Mouse (Mus musculus) heart, adult 18-20 months (tissue): ENCODE results near the gene Hsf3. TPM values are rescaled to one million over a fixed set of nuclear protein-coding genes. Genes with fewer than 3 reads are reported as not detected.
"Not testable (repeated sequence)": the region's sequence is repeated elsewhere in the genome, so short reads cannot be mapped to it uniquely, and the experiment has no call there.

ENCODE experiments used
- DNase-seq, 2 experiments: peaks; one replicate each; pipeline ENCODE4 v3.0.0; 2021 to 2022; ENCODE audit warnings: mixed read lengths in 1 of 2
- long read RNA-seq, 2 experiments: library from polyadenylated mRNA; stranded (forward); transcript quantifications; one replicate each; pipeline ENCODE4 v2.0.0; 2021
- total RNA-seq, 2 experiments: library from RNA; stranded (reverse); gene quantifications; 2 replicates each; pipeline ENCODE4 v1.2.3; 2021

The Hsf3 gene
- total RNA-seq, result not detected
- long read RNA-seq, experiment 1, result 0 reads
- long read RNA-seq, experiment 2, result 0 reads

DNA sequence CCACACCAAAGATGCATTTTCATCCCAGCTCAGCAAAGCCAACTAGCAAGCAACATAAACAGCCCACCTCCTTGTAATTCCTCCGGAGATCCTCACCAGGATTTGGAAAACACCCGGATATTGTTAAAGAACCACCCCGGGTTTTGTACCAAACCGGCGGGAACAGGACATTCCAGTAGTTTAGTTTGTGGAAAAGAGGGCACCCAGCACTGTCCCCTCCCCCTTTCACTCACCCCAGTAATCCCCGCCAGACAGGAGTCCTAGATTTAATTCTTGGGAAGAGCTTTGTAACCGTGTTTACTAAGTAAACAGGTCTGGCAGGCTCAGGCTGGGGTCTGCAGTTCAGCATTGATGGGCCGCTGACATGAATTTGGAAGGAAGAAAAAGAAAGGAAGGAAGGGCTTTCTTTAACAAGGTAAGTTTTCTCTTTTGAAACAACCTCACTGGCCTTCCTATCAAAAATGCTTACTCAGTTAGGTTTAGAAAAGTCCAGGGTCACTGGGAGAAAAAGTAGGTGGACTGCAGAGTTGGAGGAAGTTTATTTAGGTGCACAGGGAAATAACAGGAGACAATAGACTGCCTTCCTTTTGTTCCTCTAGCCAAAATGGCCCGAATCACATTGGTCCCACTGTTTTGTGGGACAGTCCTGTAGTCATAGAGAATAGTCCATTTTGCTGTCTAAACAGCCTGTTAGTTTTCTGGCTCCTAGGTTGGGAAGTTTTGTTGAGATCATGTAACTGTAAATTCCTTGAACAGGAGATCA lies at the start of gene Hsf3:
Gene Hsf3, minus strand, starts transcription at position 94 of the 763 bp plus-strand sequence.
- DNase-seq, result peak; percentile 1 to 15

DNA sequence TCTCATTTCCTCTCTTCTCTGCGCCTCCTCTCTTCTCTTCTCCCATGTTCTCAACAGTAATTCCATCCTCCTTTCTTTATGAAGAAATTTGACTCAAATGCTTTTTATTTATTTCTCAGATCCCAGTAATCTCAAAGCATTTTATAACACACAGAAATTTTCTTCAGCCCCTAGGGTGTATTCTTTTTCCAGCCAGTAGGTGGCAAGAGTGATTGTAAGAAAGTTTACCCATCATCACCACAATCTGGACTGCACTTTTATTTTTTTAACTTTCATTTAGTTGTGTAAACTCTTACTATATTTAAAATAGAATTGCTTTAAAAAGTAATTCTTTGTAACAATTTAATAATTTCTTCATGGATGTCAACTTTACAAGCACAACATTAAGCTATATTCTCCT lies 45.5 kb upstream of the Hsf3 start:
- no peak for DNase-seq

DNA sequence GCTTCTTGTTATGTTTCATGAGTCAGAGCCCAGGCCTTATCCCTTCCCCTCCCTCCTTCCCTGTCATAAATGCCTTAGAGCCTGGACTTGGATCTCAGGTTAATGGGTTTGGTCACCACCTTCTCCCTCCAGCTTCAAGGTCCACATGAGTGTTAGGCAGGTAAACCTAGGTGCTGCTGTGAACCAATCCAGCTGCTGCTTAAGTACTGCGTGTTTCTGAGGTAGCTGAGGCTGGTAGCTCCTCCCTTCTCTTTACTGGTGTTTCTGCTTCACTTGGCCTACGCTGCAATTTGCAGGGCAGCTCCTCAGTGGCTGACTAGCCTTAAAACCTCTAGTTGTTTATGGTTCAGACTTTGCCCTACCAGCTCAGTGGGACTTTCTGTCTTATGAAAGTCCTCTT lies 945 bp downstream of the Hsf3 start, which contains the start of gene Heph:
Gene Heph, plus strand, starts transcription at position 211 of the 400 bp plus-strand sequence.
- DNase-seq, result no peak

DNA sequence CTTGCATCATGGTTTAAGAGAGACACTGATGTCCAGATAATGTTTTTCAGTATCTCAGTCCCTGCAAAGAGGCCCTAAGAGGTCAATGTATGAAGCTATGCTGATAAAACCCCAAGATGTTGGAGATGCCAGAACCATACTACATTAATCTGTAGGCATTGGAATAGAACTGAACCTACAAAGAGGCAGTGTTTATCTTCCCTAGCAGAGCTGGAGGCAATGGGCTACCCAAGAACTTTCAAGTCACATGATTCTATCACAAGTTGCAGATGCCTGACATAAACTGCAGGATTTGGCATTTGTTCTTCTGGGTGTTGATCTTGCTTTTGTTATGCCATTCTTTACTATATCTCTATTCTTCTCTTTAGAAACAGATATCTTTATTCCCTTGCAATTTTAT lies 36.7 kb downstream of the Hsf3 start:
- no peak for DNase-seq

DNA sequence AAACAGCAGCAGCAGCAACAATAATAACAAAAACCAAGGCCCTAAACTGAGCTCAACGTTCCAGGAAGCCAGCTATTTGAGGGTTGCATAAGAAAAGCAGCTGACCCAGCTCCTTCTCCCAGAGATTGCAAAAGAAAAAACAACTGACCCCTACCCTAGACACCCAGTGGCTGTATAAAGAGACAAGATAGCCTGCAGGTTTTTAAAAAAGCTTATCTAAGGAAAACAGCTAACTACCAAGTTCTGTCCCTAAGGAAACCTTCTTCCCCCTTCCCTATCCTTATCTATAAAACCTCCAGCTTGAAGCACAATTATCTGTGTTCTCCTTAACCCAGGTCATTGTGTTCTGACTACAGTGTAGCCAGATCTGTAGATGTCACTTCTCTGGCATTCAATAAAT lies 38.4 kb downstream of the Hsf3 start:
- peak in 1 of 2 experiments; percentile 0 for DNase-seq

DNA sequence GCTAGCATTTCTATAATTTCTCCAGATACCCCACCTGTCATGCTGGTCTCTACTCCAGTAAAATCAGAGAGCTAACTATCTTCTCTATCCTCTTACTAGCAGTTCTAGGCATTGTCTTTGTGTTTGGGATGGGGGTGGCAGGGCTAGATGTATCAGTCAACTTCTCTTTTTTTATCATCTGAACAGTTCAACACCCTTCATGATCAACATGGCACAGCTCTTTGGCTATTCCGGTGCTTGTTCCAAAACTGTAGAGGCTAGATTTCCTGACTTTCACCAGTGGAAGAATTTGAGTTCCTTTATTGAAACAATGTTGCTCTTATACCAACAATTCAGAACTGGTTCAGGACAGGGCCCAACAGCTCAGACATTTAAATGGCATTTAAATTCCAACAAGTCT lies 39.1 kb downstream of the Hsf3 start:
- DNase-seq, result no peak

DNA sequence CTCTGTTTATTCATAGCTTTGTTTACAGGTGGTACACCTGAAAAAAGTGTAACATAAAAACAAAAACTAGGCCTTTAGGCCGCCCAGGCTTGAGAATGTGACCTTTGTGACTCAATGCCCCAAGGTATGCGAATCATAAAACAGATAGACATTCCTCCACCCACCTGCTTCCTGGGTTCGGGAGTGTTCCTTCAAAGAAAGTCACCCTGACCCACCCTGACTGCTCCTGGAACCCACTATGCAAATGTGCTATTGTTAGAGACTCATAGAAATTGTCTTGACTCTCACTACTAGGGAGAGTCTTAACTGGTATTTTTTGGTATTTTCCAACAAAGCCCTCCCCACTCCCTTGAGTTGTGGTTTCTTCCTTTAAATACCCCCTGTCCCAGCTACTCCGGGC lies 40.7 kb downstream of the Hsf3 start:
- not testable (repeated sequence) for DNase-seq

DNA sequence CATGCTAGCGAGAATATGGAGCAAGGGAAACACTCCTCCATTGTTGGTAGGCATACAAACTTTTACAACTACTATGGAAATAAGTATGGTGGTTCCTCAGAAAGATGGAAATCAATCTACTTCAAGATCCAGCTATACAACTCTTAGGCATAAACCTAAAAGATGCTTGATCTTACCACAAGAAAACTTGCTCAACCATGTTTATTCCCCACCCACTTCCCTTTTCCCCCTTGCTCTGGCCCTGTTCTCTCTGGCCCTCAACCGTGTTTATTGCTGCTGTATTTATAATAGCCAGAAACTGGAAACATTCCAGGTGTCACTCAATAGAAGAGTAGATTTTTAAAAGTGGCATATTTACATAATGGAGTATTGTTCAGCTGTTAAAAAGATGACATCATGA lies 117.0 kb downstream of the Hsf3 start:
- DNase-seq, result no peak

DNA sequence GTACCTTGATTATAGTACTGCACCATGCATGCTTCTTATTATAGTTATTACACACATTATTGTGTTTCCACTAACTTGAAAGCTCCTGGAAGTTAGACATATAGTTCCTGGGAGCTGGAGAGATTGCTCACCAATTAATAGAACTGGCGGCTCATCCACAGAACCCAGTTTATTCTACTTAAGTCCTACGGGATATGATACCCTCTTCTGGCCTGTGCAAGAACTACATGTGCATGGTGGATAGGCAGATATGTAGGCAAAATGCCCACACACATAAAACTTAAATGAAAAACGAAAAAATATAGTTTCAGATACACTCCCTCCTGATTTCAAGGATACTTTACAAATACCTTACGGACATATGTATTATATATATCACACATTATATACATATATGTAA lies 126.3 kb downstream of the Hsf3 start:
- peak; percentile 14 to 17 for DNase-seq

DNA sequence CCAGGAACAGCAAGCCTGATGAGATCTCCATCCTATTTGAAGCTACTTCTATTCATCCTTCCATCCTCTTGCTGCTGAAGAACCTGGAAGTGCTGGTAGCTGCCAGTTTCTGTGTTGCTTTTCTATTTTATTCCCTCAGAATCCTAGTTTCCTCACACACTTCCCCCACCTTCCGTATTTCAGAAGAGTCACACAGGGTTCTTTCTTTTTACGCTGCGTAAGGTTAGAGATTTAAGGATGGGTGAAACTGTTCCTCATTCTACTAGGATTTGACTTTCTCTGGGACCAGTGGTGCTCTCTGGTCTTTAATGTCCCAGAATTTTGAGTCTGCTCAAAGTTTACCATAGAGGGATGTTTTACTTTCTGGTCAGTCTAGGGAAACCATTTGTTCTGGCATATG lies 162.8 kb downstream of the Hsf3 start, which contains the start of gene Vsig4:
Gene Vsig4, minus strand, starts transcription at position 101 of the 400 bp plus-strand sequence.
- DNase-seq, result no peak

DNA sequence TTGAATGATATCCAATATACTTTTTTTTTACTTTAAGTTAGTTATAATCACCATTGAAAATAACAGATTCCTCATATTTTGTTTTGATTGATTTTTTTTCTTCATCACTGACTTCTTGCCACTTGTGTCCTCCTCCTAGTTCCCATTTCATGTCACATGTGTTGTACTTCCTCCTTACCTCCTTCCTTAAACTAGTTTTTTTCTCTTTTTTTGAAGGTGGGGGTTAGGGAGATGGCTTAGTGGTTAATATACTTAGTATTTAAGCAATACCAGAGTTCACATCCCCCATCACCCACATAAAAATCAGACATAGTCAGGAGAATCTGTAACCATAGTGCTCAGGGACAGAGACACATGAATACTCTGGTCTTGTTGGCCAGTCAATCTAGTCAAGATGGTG lies 199.6 kb downstream of the Hsf3 start:
- no peak for DNase-seq

Other genes with a start within 250 kb of the Hsf3 start
- 1 to 10 TPM in 1 of 2 experiments, under 1 TPM in 1; 0.64 to 1.3 TPM for gene Vsig4, start 162.9 kb downstream of the Hsf3 start, total RNA-seq
- gene Heph, start 935 bp downstream of the Hsf3 start, total RNA-seq, result 1 to 10 TPM; 1.7 TPM